Mouse (Mus musculus) bone marrow, adult 2 months (tissue): ENCODE data around the gene Alox5ap.
A peak's percentile ranks its signal among the peaks of the same experiment; 100 is the strongest.

Experiments
- CTCF ChIP-seq: fragments of 200-500 bp; IDR thresholded peaks from 2 replicates; pipeline ENCODE4 v1.5.1; 2011; ENCODE audit warnings: low read length, control low read depth; ENCODE audit not compliant: control insufficient read depth, insufficient read depth
- POLR2A ChIP-seq: fragments of 200-500 bp; IDR thresholded peaks from 2 replicates; pipeline ENCODE4 v1.6.1; 2011; ENCODE audit warnings: low read depth, mild to moderate bottlenecking, control low read depth, low read length, borderline replicate concordance; ENCODE audit not compliant: control insufficient read depth

DNA sequence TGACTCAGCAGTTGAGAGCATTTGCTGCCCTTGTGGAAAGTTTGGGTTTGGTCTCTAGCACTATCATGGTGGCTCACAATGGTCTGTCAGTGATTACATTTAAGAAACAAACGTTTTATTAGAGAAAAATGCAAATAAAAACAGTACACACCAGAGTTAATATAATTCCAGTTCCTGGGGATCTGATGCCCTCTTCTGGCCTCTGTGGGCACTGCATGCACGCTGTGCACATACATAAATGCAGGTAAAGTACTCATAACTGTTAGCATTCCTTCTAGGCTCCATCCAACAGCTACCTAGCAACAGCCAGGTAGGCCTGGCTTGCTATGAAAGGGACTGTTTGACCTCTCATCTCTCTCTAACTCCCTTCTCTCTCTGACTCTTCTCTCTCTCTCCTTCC is 32.9 kb downstream of the Alox5ap start:
- peak; percentile 38; the same call in 1 of the 2 replicates for TF ChIP-seq CTCF
- no peak for TF ChIP-seq POLR2A
